Mouse (Mus musculus) midbrain, postnatal 0 days (tissue): ENCODE results near the gene Ttc21a. TPM values are rescaled to one million over a fixed set of nuclear protein-coding genes. Genes with fewer than 3 reads are reported as not detected.
A peak's percentile ranks its signal among the peaks of the same experiment; 100 is the strongest.

Source experiments
- ATAC-seq: fragments of 200-750 bp; cut with Nextera tagmentation; 2 replicates; pipeline ENCODE4 v1.8.0; 2017; ENCODE audit warnings: moderate number of reproducible peaks, mild to moderate bottlenecking, moderate TSS enrichment, moderate library complexity; ENCODE audit not compliant: low FRiP score
- DNase-seq: peaks from one replicate; pipeline ENCODE4 v3.0.0-alpha.2; 2015; ENCODE audit warnings: low spot score
- H3K27ac ChIP-seq: fragments of 300-500 bp; sonication (generic); 2 replicates; pipeline ENCODE4 v1.5.1; 2014; ENCODE audit warnings: low read depth, mild to moderate bottlenecking, low read length, mixed read lengths
- H3K27me3 ChIP-seq: fragments of 300-500 bp; sonication (generic); 2 replicates; pipeline ENCODE4 v1.6.1; 2014; ENCODE audit warnings: low read length, control low read depth, mixed read lengths; ENCODE audit not compliant: insufficient read depth
- H3K36me3 ChIP-seq: fragments of 300-500 bp; sonication (generic); 2 replicates; pipeline ENCODE4 v1.6.1; 2014; ENCODE audit warnings: low read length, control low read depth, mixed read lengths; ENCODE audit not compliant: insufficient read depth
- H3K4me1 ChIP-seq: fragments of 300-500 bp; sonication (generic); 2 replicates; pipeline ENCODE4 v1.6.1; 2014; ENCODE audit warnings: mild to moderate bottlenecking, control low read depth, antibody characterized with exemption, low read length, mixed read lengths; ENCODE audit not compliant: insufficient read depth
- H3K4me2 ChIP-seq: fragments of 300-500 bp; sonication (generic); 2 replicates; pipeline ENCODE4 v1.6.1; 2014; ENCODE audit warnings: low read depth, mild to moderate bottlenecking, low read length, mixed read lengths; ENCODE audit not compliant: poor library complexity, severe bottlenecking
- H3K4me3 ChIP-seq: fragments of 300-500 bp; sonication (generic); 2 replicates; pipeline ENCODE4 v1.5.1; 2014; ENCODE audit warnings: low read depth, mild to moderate bottlenecking, low read length, moderate library complexity
- H3K9ac ChIP-seq: fragments of 300-500 bp; sonication (generic); replicated peaks from 2 replicates; pipeline ENCODE4 v1.6.1; 2014; ENCODE audit warnings: mild to moderate bottlenecking, low read length, moderate library complexity, mixed read lengths; ENCODE audit not compliant: poor library complexity, severe bottlenecking
- H3K9me3 ChIP-seq: fragments of 300-500 bp; sonication (generic); 2 replicates; pipeline ENCODE4 v1.6.1; 2016; ENCODE audit warnings: low read length, control low read depth
- CTCF ChIP-seq: IDR thresholded peaks from 2 replicates; pipeline ENCODE4 v1.5.1; 2016; ENCODE audit warnings: antibody characterized with exemption, mild to moderate bottlenecking
- WGBS: fragments of 180-500 bp; shearing (Covaris S2); extraction: QIAGEN DNeasy Blood & Tissue Kit; methylation state at CpG from one replicate; pipeline ENCODE4 v1.1.7; 2014; 5-methylcytosine and 5-hydroxymethylcytosine counted together
- polyA plus RNA-seq: library from polyadenylated mRNA; unstranded; fragments of >200 nt; fragmentation: Nextera tagmentation; extraction: Ambion mirVana; gene quantifications from 2 replicates; pipeline ENCODE4 v1.2.1, GENCODE M21; 2015
- total RNA-seq: library from RNA; depleted of rRNA; stranded (reverse); fragments of >200 nt; gene quantifications from 2 replicates; pipeline ENCODE4 v1.2.3, GENCODE M21; 2014

The Ttc21a gene
- total and polyA plus RNA-seq, 2 experiments from 2014 or later, result 1.4 to 4.6 TPM

GRCm38 (mm10) chr9:119973869-119974520 is 36.6 kb downstream of the Ttc21a start:
- Histone ChIP-seq H3K27me3 (no peaks in the 10 kb centered on the region), H3K4me2 (no peak overlapping the region), H3K4me1 (no peaks in the 10 kb centered on the region), H3K27ac (no peak overlapping the region), H3K9ac (no peak overlapping the region), H3K4me3 (no peak overlapping the region), H3K9me3 (no peaks in the 10 kb centered on the region), H3K36me3 (peaks cover 3% of the 10 kb centered on the region; the same call in 1 of the 2 replicates)
- TF ChIP-seq CTCF, result peak; percentile 45
- ATAC-seq (no peak), DNase-seq (no peak)
- WGBS, result 91% methylated on average over 27 of the region's 27 CpGs

- TF ChIP-seq CTCF, result 0 out of 2 replicates have a peak, but pooled peaks have one; percentile 16
- Histone ChIP-seq H3K27me3 (no peaks in the 10 kb centered on the region), H3K9ac (no peak overlapping the region), H3K27ac (no peak overlapping the region), H3K4me2 (no peak overlapping the region), H3K9me3 (no peaks in the 10 kb centered on the region), H3K4me3 (no peak overlapping the region), H3K4me1 (no peaks in the 10 kb centered on the region), H3K36me3 (peaks cover 3% of the 10 kb centered on the region; the same call in 1 of the 2 replicates)
- DNase-seq (no peak), ATAC-seq (no peak)
- 78% methylated on average over 5 of the region's 5 CpGs for WGBS
These were observed 37.2 kb downstream of the Ttc21a start for GRCm38 (mm10) chr9:119974609-119975008.

GRCm38 (mm10) chr9:119975286-119975685 is 37.9 kb downstream of the Ttc21a start:
- no peak for DNase-seq
- no peaks in the 10 kb centered on the region for H3K27me3 ChIP-seq
- ATAC-seq, result no peak
- no peaks in the 10 kb centered on the region for H3K4me1 ChIP-seq
- H3K9ac ChIP-seq, result no peak overlapping the region
- no peak overlapping the region for H3K4me3 ChIP-seq
- H3K27ac ChIP-seq, result no peak overlapping the region
- peaks cover 3% of the 10 kb centered on the region; the same call in 1 of the 2 replicates for H3K36me3 ChIP-seq
- no peak overlapping the region for H3K4me2 ChIP-seq
- no peak for TF ChIP-seq CTCF
- 95% methylated on average over 4 of the region's 4 CpGs for WGBS
- no peaks in the 10 kb centered on the region for H3K9me3 ChIP-seq

GRCm38 (mm10) chr9:119976704-119977556 is 39.5 kb downstream of the Ttc21a start:
- no peak for TF ChIP-seq CTCF

GRCm38 (mm10) chr9:119977557-119978060 is 40.2 kb downstream of the Ttc21a start:
- 30% methylated on average over 5 of the region's 5 CpGs for WGBS
- DNase-seq (peak; percentile 49), ATAC-seq (no peak)
- no peak for TF ChIP-seq CTCF
- no peak overlapping the region for H3K9ac ChIP-seq
- 0 out of 2 replicates have a peak, but pooled peaks cover 11% of the 10 kb centered on the region for H3K4me1 ChIP-seq
- no peak overlapping the region for H3K27ac ChIP-seq
- no peak overlapping the region for H3K4me3 ChIP-seq
- H3K27me3 ChIP-seq, result no peaks in the 10 kb centered on the region
- H3K4me2 ChIP-seq, result no peak overlapping the region
- no peaks in the 10 kb centered on the region for H3K9me3 ChIP-seq
- H3K36me3 ChIP-seq, result peaks cover 3% of the 10 kb centered on the region; the same call in 1 of the 2 replicates

More at GRCm38 (mm10) chr9:119976704-119977556, 39.5 kb downstream of the Ttc21a start:
- DNase-seq (no peak), ATAC-seq (no peak)
- H3K9me3 ChIP-seq, result no peaks in the 10 kb centered on the region
- no peaks in the 10 kb centered on the region for H3K27me3 ChIP-seq
- WGBS, result 65% methylated on average over 17 of the region's 17 CpGs
- no peak overlapping the region for H3K4me2 ChIP-seq
- H3K4me3 ChIP-seq, result no peak overlapping the region
- H3K36me3 ChIP-seq, result peaks cover 3% of the 10 kb centered on the region; the same call in 1 of the 2 replicates
- 0 out of 2 replicates have a peak, but pooled peaks cover 6% of the 10 kb centered on the region for H3K4me1 ChIP-seq
- H3K9ac ChIP-seq, result no peak overlapping the region
- H3K27ac ChIP-seq, result no peak overlapping the region
